Mouse (Mus musculus) monocyte, adult 2 months (primary cell): ENCODE results near the gene Marc1.

ENCODE experiments used
- DNase-seq, 2 experiments: peaks; one replicate each; pipeline ENCODE4 v3.0.0; 2022; ENCODE audit warnings: low spot score in 2 of 2, low read depth in 1 of 2

Marc1 gene

DNA sequence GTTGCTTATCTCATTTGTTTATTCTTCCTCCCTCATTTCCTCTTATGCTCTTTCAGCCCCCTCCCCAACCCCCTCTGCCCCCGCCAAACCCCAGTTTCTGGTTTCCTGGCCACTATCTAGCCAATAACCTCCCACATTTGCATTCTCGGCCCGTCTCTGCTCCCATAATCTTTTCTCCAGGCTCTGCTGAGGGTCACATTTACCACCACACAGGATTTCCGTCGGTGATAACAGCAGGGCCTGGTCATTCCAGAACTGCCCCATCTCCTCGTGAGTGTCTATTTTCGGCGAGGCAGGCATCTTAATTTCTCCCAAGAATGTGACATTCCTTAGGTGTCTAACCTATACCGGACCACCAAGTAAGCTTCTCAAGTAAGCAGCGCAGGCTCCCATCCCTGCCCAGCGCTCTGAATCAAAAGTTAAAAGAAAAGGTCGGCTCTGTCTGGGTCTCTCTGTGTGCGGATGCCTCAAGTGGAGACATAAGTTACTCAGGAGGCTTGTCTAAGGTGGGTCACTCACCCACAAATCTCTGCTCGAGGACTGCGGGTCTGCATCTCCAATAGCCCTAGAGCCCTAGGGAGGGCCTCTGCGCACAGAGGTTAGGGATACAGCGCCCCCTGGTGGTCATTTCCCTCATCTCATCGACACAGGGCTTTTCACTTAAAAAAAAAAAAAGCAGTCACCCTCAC is 39.8 kb downstream of the Marc1 start:
- peak in 1 of 2 experiments; percentile 36 for DNase-seq

DNA sequence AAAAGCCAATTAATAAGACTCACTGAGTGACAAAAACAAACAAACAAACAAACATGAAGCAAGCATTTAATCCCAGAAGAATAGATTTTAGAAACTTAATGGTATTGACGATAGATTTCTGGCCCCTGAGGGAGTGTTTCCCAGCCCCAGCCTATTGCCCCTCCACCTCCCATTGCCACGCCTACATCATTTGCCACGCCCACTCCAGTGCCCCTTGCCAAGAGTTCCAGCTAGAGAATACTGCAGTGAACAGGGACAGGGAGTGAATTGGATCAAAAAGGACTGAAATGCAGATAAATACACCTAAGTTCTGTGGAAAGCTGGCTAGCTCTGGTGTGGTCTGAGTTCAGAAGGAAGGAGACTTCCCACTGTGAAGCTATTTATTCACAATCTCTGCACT is 47.2 kb downstream of the Marc1 start:
- no peak for DNase-seq

DNA sequence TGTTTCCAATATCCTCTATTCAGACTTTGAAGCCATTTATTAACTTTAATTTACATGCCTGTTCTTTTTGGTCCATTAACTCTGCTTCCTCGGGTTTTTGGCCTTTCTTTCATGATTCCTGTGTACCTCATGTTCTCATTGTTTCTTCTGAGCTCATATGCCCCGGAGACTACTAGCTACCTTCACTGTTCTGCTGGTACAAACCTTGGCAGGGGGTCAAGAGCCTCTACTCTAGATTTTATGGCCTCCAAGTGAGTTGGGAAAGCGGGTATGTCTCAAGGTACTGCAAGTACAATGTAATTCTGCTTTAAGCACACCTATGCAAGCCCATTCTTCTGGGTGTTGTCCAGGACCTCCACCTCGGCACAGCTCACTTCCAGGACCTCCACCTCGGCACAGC is 48.2 kb downstream of the Marc1 start:
- DNase-seq, result no peak

DNA sequence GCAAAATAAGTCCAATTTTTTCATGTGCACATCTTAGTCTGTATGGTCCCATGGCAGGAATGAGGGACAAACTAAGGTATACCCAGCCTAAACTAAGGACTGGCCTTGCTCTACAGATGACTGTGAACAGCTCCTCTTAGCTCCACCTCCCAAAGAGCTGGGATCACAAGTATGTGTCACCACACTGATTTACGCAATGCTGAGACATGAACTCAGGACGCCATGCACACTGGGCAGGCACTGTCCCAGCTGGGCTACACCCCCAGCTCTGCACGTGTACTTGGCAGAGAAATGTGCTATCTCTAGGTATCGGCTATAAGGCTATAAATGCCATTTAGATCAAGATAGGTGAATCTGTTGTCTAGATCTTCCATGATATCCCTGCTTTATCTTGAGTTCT is 49.1 kb downstream of the Marc1 start:
- no peak for DNase-seq

DNA sequence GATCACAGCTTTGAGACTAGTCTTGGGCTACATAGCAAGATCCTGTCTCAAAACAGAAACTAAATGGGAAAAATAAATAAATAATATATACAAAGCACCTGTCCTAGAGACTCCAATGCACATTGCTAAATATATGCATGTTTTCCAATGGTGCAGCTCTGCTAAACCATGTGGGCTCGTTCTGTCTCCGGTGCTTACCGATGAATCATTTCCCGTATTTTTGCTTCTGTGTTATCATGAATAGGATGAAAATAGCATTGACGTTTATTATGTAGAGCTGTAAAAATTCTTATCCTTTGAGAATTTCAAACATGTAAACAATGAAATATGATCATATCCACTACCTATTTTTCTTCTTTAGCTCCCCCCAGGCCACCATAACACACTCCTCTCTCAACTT is 58.4 kb downstream of the Marc1 start:
- no peak for DNase-seq

DNA sequence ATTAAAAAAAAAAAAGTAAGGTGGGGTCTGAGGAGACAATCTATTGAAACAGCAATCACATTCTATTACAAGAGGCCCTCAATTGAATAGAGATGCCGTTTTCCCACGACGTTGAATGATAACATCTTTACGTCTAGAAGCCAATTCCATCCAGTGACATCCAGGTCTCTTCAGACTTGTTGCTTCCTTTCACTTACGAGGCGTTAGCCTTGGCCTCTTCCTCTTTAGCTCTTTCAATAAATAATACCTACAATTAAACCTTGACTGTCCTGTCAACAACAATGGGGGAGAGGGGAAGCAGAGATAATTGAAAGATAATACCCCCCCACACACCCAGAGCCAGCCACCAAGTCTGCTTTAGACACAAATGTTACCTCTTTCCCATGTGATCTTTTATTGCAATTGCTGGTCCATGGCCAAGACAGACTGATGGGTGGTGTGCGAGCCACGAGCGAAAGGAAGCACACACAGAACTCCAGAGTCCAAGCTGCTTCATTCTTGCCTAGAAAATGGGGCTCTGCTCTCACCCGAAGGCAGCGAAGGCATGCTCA is 60.9 kb downstream of the Marc1 start:
- no peak for DNase-seq

DNA sequence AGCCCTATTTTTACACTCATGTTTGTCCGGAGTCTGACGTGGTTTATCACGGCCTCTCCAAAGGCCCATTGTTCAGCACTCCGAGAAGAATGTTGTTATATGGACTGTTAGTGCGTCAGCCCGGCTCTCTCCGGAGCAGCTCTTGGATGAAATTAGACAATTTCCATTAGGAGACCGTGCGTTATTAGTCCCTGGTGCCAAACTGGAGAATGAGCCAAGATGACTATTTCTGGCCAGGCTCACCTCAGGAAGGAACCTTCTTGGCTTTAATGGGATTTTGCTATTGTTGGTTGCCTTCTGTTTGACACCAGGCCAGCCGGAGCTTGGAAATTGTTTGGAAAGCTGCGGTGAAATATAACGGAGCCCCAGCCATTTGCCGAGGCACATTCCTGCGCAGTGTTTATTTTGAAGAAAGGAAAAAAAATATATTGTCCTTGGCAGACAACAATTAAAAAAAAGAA is 62.4 kb downstream of the Marc1 start:
- no peak for DNase-seq

DNA sequence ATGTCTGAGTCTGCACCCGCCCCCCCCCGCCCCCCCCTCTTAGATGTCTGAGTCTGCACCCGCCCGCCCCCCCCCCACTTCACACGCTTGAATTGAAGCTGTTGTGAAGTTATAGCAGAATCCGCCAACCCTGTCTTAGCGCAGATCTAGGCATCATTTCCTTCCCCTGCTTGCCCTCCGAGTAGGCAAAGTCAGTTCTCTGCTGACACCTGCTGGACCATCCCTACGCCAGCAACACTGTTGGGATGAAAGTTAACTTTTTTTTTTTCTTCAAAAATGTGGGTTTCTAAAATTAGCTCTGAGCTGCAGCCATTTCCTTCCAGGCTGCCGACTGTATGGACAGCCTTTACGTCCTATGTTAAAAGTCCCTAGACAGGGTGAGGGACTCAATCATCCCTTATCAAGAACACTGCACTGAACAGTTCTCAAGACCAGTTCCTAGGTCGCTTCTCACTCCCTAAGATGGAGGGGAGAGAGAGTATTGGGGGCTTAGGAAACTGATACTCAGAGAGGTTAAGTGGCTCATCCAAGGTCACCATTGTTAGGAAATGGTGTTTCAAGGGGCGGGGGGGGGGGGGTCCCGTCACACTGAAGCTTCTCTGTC is 73.1 kb downstream of the Marc1 start:
- DNase-seq, result peak in 1 of 2 experiments; percentile 57

DNA sequence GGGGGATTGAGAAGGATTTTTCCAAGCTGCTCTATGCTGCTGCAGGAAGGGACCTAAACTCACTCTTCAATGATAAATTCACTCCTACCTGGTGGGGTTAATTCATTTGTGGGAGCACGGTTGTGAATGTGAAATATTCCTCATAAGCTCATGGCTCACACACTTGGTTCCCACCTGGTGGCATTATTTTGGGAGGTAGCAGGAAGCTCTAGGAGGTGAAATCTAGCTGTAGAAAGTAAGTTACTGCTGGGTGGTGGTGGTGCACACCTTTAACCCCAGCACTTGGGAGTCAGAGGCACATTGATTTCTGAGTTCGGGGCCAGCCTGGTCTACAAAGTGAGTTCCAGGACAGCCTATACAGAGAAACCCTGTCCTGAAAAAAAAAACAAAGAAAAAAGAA is 73.9 kb downstream of the Marc1 start:
- no peak for DNase-seq
